Mouse (Mus musculus) myocyte (in vitro differentiated cells): ENCODE measurements at regions not wholly inside any gene's neighbourhood (a gene's known extent, or its start where the extent isn't known, plus 50 kb on each side); places are given as distances from the start of the nearest gene placed in this dataset.

Experiments
- H3K27me3 ChIP-seq: one replicate; pipeline ENCODE4 v1.6.1; 2011; ENCODE audit not compliant: control insufficient read depth, insufficient read depth, insufficient read length
- H3K36me3 ChIP-seq: one replicate; pipeline ENCODE4 v1.6.1; 2011; ENCODE audit not compliant: control insufficient read depth, insufficient read depth
- H3K4me2 ChIP-seq: one replicate; pipeline ENCODE4 v1.6.1; 2011; ENCODE audit warnings: low read depth, control low read depth
- H3K4me3 ChIP-seq: one replicate; pipeline ENCODE4 v1.5.1; 2011; ENCODE audit warnings: mild to moderate bottlenecking, control low read depth, moderate library complexity
- H3K79me2 ChIP-seq: one replicate; pipeline ENCODE4 v1.6.1; 2011; ENCODE audit not compliant: control insufficient read depth, insufficient read depth
- H3ac ChIP-seq: one replicate; pipeline ENCODE4 v1.6.1; 2011; ENCODE audit not compliant: control insufficient read depth, insufficient read length
- CEBPB ChIP-seq: IDR thresholded peaks from 2 replicates; pipeline ENCODE4 v1.6.1; 2011; ENCODE audit warnings: mild to moderate bottlenecking, moderate library complexity; ENCODE audit not compliant: poor library complexity, insufficient read depth, severe bottlenecking
- E2F4 ChIP-seq: IDR thresholded peaks from one replicate; pipeline ENCODE4 v1.6.1; 2011; ENCODE audit warnings: mild to moderate bottlenecking, control low read depth, moderate library complexity; ENCODE audit not compliant: insufficient read depth
- MAX ChIP-seq: IDR thresholded peaks from one replicate; pipeline ENCODE4 v1.6.1; 2011; ENCODE audit warnings: low read depth, mild to moderate bottlenecking, control low read depth
- MYOD1 ChIP-seq, 3 experiments: IDR thresholded peaks; one replicate each; pipeline ENCODE4 v1.6.1; 2011; ENCODE audit warnings: control low read depth in 2 of 3, low read depth in 2 of 3, mild to moderate bottlenecking in 2 of 3, moderate library complexity in 1 of 3; ENCODE audit not compliant: insufficient read length in 2 of 3, control insufficient read depth in 1 of 3
- MYOG ChIP-seq, 3 experiments: IDR thresholded peaks; one replicate each; pipeline ENCODE4 v1.6.1; 2011; ENCODE audit warnings: control low read depth in 2 of 3, low read depth in 2 of 3, mild to moderate bottlenecking in 2 of 3; ENCODE audit not compliant: insufficient read length in 2 of 3, control insufficient read depth in 1 of 3, insufficient read depth in 1 of 3
- POLR2A ChIP-seq: IDR thresholded peaks from one replicate; pipeline ENCODE4 v1.6.1; 2011; ENCODE audit warnings: low read depth, mild to moderate bottlenecking, control low read depth, moderate library complexity; ENCODE audit not compliant: insufficient read length
- POLR2AphosphoS2 ChIP-seq: IDR thresholded peaks from one replicate; pipeline ENCODE4 v1.6.1; 2011; ENCODE audit warnings: low read depth, control low read depth; ENCODE audit not compliant: insufficient read length
- REST ChIP-seq: IDR thresholded peaks from one replicate; pipeline ENCODE4 v1.6.1; 2011; ENCODE audit warnings: mild to moderate bottlenecking, control low read depth, moderate library complexity; ENCODE audit not compliant: insufficient read depth, insufficient read length
- SRF ChIP-seq: IDR thresholded peaks from one replicate; pipeline ENCODE4 v1.6.1; 2011; ENCODE audit warnings: low read depth; ENCODE audit not compliant: control insufficient read depth, insufficient read length
- TCF12 ChIP-seq: IDR thresholded peaks from one replicate; pipeline ENCODE4 v1.6.1; 2011; ENCODE audit warnings: mild to moderate bottlenecking, control low read depth; ENCODE audit not compliant: poor library complexity, insufficient read depth, severe bottlenecking
- TCF3 ChIP-seq: IDR thresholded peaks from one replicate; pipeline ENCODE4 v1.6.1; 2011; ENCODE audit warnings: low read depth, control low read depth; ENCODE audit not compliant: insufficient read length
- USF1 ChIP-seq: IDR thresholded peaks from one replicate; pipeline ENCODE4 v1.6.1; 2011; ENCODE audit warnings: low read depth, mild to moderate bottlenecking, control low read depth, moderate library complexity

DNA sequence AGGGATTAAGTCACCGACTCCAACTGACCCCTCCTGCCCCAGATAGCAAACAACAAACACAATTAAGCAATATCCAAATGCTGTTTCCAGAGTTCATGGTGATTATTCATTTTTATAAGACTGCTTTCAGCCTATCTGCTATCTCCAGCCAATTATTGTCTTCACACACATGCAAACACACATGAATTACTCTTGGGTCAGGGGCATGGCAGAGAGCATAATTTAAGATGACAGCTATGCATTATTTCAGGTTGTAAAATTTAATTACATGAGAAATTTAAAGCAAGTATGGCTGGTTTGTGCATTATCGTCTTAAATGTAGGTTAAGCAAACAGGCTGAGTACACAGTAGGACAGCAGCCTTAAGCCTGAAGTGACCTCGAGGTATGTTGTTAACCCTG lies 131.1 kb upstream of the Cpne8 start:
- TF ChIP-seq TCF12 = no peak
- TF ChIP-seq REST = no peak
- TF ChIP-seq SRF = no peak
- no peak for TF ChIP-seq TCF3
- no peak for TF ChIP-seq MYOD1 (IDR thresholded peaks at IDR 0.05; ENCODE audit: control insufficient read depth in 1 of 3, insufficient read length in 2 of 3, low read depth in 2 of 3)
- no peak for TF ChIP-seq POLR2AphosphoS2
- TF ChIP-seq MAX = no peak
- no peak for TF ChIP-seq CEBPB
- no peak for TF ChIP-seq POLR2A
- no peak for TF ChIP-seq USF1
- no peak for TF ChIP-seq MYOG (IDR thresholded peaks at IDR 0.05; ENCODE audit: control insufficient read depth in 1 of 3, insufficient read depth in 1 of 3, insufficient read length in 2 of 3, low read depth in 2 of 3)
- TF ChIP-seq E2F4 = no peak
- Histone ChIP-seq H3K4me3 (no peak overlapping the region), H3K36me3 (no peaks in the 10 kb centered on the region), H3K4me2 (no peak overlapping the region), H3K79me2 (no peaks in the 10 kb centered on the region), H3K27me3 (no peaks in the 10 kb centered on the region), H3ac (no peak overlapping the region)

DNA sequence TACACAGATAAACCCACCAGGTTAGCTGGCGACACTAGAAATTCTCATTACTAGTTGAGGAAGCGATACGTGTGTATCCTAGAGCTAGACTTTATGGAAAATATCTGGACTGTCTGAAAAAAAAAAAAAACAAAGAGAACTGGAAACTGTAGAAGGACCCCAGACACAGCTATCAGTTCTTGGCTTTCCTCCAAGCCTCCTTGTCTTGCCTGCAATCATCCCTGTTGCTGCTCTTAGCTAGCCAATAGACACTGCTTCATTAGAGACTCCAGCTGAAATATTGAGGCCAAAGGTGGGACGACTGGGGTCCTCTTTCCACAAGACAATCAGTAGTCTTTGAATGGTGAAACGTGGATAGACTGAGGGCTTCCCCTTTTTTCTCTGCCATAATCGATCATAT lies 129.0 kb upstream of the Cpne8 start:
- H3ac ChIP-seq = no peak overlapping the region
- TF ChIP-seq USF1 (no peak), TCF12 (no peak), POLR2A (no peak), MYOG (IDR thresholded peaks at IDR 0.05; ENCODE audit: control insufficient read depth in 1 of 3, insufficient read depth in 1 of 3, insufficient read length in 2 of 3, low read depth in 2 of 3) (no peak), POLR2AphosphoS2 (no peak), TCF3 (no peak), E2F4 (no peak), SRF (no peak), CEBPB (no peak), REST (no peak), MYOD1 (IDR thresholded peaks at IDR 0.05; ENCODE audit: control insufficient read depth in 1 of 3, insufficient read length in 2 of 3, low read depth in 2 of 3) (no peak), MAX (no peak)
- H3K36me3 ChIP-seq = no peaks in the 10 kb centered on the region
- H3K4me3 ChIP-seq = no peak overlapping the region
- no peaks in the 10 kb centered on the region for H3K27me3 ChIP-seq
- H3K79me2 ChIP-seq = no peaks in the 10 kb centered on the region
- no peak overlapping the region for H3K4me2 ChIP-seq

DNA sequence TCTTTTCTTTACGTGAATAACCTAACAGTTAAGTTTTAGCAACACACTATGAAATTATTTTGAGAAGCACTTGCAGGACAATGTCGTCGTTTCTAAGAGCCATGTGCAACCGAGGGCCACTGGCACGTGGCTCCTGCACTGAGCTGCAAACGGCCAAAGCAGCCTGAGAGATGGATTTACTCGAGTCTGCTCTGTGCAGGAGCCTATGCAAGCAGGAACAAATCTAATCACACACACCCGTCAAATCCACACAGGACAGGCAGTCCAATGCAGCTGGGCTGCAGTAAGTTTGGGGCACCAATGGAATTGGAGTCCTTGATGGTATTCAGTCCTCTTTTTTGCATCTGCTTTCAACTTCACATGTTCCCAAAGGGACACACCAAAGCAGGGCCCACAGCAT lies 118.8 kb upstream of the Cpne8 start:
- Histone ChIP-seq H3K36me3 (no peaks in the 10 kb centered on the region), H3K79me2 (no peaks in the 10 kb centered on the region), H3K27me3 (no peaks in the 10 kb centered on the region), H3K4me3 (no peak overlapping the region), H3ac (no peak overlapping the region), H3K4me2 (no peak overlapping the region)
- no peak for TF ChIP-seq MAX
- no peak for TF ChIP-seq USF1
- no peak for TF ChIP-seq POLR2AphosphoS2
- no peak for TF ChIP-seq CEBPB
- TF ChIP-seq POLR2A = no peak
- TF ChIP-seq REST = no peak
- TF ChIP-seq E2F4 = no peak
- no peak for TF ChIP-seq MYOD1 (IDR thresholded peaks at IDR 0.05; ENCODE audit: control insufficient read depth in 1 of 3, insufficient read length in 2 of 3, low read depth in 2 of 3)
- TF ChIP-seq SRF = no peak
- no peak for TF ChIP-seq TCF12
- no peak for TF ChIP-seq MYOG (IDR thresholded peaks at IDR 0.05; ENCODE audit: control insufficient read depth in 1 of 3, insufficient read depth in 1 of 3, insufficient read length in 2 of 3, low read depth in 2 of 3)
- no peak for TF ChIP-seq TCF3

DNA sequence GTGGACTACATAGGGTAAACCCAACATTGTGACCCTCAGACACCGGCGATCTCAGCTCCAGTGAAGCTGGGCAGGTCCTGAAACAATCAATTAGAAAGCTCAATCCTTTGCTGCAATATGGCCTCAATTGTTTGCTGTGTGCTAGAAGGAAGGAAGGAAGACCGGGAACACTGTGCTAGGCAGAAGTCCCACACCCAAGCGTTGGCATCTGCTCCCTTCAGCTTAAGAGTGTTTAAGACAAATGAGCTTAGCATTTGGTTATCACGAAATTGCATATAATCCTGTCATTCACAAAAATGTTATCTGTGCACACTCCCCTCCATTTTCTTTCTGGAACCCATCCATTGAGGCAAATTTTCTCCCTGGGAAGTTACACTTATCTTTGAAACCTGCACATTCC lies 110.7 kb upstream of the Cpne8 start:
- no peak for TF ChIP-seq CEBPB
- TF ChIP-seq POLR2A = no peak
- TF ChIP-seq USF1 = no peak
- TF ChIP-seq MAX = no peak
- TF ChIP-seq E2F4 = no peak
- TF ChIP-seq SRF = no peak
- no peak for TF ChIP-seq TCF3
- TF ChIP-seq MYOG (IDR thresholded peaks at IDR 0.05; ENCODE audit: control insufficient read depth in 1 of 3, insufficient read depth in 1 of 3, insufficient read length in 2 of 3, low read depth in 2 of 3) = no peak
- TF ChIP-seq POLR2AphosphoS2 = no peak
- TF ChIP-seq REST = no peak
- no peak overlapping the region for H3K4me2 ChIP-seq

DNA sequence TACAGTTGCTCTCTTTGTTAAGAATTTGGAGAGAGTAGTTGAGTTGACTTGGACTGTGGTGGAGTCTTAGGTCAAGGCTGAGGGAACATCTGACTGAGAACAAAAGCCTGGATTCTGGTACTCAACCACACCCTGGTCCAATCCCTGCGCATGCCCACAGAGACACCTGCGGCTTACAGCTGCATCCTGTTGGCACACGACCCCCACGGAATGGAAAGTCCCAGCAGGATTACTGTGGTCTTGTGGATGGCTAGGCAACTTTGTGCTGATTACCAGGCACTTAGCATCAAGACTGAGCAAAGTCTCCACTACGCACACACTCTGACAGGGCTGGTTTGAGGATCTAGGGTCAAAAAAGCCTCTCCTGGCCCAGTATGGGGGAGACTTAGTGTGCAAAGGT lies 105.5 kb upstream of the Cpne8 start:
- Histone ChIP-seq H3K79me2 (no peaks in the 10 kb centered on the region), H3K4me2 (no peak overlapping the region), H3ac (no peak overlapping the region), H3K36me3 (no peaks in the 10 kb centered on the region), H3K4me3 (no peak overlapping the region), H3K27me3 (no peaks in the 10 kb centered on the region)
- TF ChIP-seq MYOD1 (IDR thresholded peaks at IDR 0.05; ENCODE audit: control insufficient read depth in 1 of 3, insufficient read length in 2 of 3, low read depth in 2 of 3) (peak in 2 of 3 experiments; percentile 34 to 39), REST (no peak), TCF3 (no peak), E2F4 (no peak), USF1 (no peak), MYOG (IDR thresholded peaks at IDR 0.05; ENCODE audit: control insufficient read depth in 1 of 3, insufficient read depth in 1 of 3, insufficient read length in 2 of 3, low read depth in 2 of 3) (peak in 2 of 3 experiments; percentile 49 to 65), MAX (no peak)

More for the DNA sequence above, 110.7 kb upstream of the Cpne8 start:
- H3K36me3 ChIP-seq = no peaks in the 10 kb centered on the region
- no peaks in the 10 kb centered on the region for H3K79me2 ChIP-seq
- no peak overlapping the region for H3ac ChIP-seq
- H3K4me3 ChIP-seq = no peak overlapping the region
- H3K27me3 ChIP-seq = no peaks in the 10 kb centered on the region
